Mouse (Mus musculus): Measurements from ENCODE around the gene Chrna9. TPM values are rescaled to one million over a fixed set of nuclear protein-coding genes. Genes with fewer than 3 reads are reported as not detected.

Chrna9 gene
- polyA plus RNA-seq (2014; fragmentation: Illumina TruSeq; extraction: RNeasy Lipid Tissue Mini Kit (QIAGEN cat#74804); ENCODE audit: low read depth, low replicate concordance): not detected

GRCm38 (mm10) chr5:65934783-65935182 is at the start of gene Chrna9:
TSS of gene Chrna9 (plus strand) at chr5:65934921.

DNA sequence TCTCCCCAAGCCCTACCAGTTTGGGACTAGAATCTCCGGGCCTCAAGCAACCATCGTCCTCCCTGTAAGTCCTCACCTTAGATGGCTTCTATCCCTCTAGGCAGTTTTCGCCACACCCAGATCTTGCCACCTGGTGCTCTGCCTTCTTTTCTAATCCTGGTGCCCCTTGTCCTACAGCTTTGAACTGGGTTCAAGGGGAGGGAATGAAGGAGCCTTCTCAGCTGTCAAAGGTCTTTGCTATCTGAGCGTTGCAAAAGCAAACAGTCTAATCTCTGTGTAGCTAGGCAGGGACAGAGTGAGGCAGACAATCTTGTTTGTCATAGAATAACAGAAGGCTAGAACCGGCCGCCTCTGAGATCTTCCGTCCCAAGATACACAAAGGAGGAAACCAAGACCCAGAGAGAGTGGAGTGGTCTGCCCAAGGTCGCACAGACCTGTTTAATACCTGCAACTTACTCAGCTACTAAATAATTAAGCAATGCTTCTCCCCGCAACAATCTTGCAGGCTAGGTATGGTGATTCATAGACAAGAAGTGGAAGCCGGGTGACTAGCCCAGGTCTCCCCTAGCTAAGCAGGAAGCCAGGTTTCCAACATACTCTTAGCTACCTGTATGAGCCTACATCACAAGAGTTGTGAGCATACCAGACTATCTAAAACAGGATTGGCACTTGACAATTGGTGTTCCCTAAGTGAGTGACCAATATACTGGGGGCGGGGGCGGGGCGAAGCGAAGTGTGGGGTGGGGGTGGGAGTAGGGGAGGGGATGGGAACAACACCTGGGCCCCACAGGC is 69.6 kb downstream of the Chrna9 start, which contains the start of gene 9130230L23Rik:
Gene 9130230L23Rik, minus strand, starts transcription at position 152 of the 792 bp plus-strand sequence.

Other genes with a start within 250 kb of the Chrna9 start
- 49.1 TPM for gene Pds5a, start 236.6 kb upstream of the Chrna9 start, polyA plus RNA-seq (2014; fragmentation: Illumina TruSeq; extraction: RNeasy Lipid Tissue Mini Kit (QIAGEN cat#74804); ENCODE audit: low read depth, low replicate concordance)
- 8.0 TPM for gene N4bp2, start 171.4 kb upstream of the Chrna9 start, polyA plus RNA-seq (2014; fragmentation: Illumina TruSeq; extraction: RNeasy Lipid Tissue Mini Kit (QIAGEN cat#74804); ENCODE audit: low read depth, low replicate concordance)
- 0.65 TPM for gene Rhoh, start 73.7 kb upstream of the Chrna9 start, polyA plus RNA-seq (2014; fragmentation: Illumina TruSeq; extraction: RNeasy Lipid Tissue Mini Kit (QIAGEN cat#74804); ENCODE audit: low read depth, low replicate concordance)
- 126 TPM for gene 9130230L23Rik, start 69.4 kb downstream of the Chrna9 start, polyA plus RNA-seq (2014; fragmentation: Illumina TruSeq; extraction: RNeasy Lipid Tissue Mini Kit (QIAGEN cat#74804); ENCODE audit: low read depth, low replicate concordance)
- 29.5 TPM for gene Rbm47, start 238.2 kb downstream of the Chrna9 start, polyA plus RNA-seq (2014; fragmentation: Illumina TruSeq; extraction: RNeasy Lipid Tissue Mini Kit (QIAGEN cat#74804); ENCODE audit: low read depth, low replicate concordance)